Mouse (Mus musculus) neural tube, embryonic 13.5 days (tissue): Measurements from ENCODE around the gene Smpdl3b. TPM values are rescaled to one million over a fixed set of nuclear protein-coding genes. Genes with fewer than 3 reads are reported as not detected.
A peak's percentile ranks its signal among the peaks of the same experiment; 100 is the strongest.
"Not testable (repeated sequence)": the region's sequence is repeated elsewhere in the genome, so short reads cannot be mapped to it uniquely, and the experiment has no call there.

Experiments used
- ATAC-seq: fragments of 200-750 bp; cut with Nextera tagmentation; 2 replicates; pipeline ENCODE4 v1.8.0; 2017; ENCODE audit warnings: low read depth, mild to moderate bottlenecking, moderate TSS enrichment, moderate library complexity
- H3K27ac ChIP-seq: fragments of 300-500 bp; sonication (generic); replicated peaks from 2 replicates; pipeline ENCODE4 v1.5.1; 2015; ENCODE audit warnings: moderate library complexity, mild to moderate bottlenecking, inconsistent platforms
- H3K27me3 ChIP-seq: fragments of 300-500 bp; sonication (generic); 2 replicates; pipeline ENCODE4 v1.6.1; 2015; ENCODE audit warnings: mild to moderate bottlenecking, inconsistent platforms
- H3K36me3 ChIP-seq: fragments of 300-500 bp; sonication (generic); 2 replicates; pipeline ENCODE4 v1.6.1; 2015; ENCODE audit warnings: mild to moderate bottlenecking, inconsistent platforms
- H3K4me1 ChIP-seq: fragments of 300-500 bp; sonication (generic); replicated peaks from 2 replicates; pipeline ENCODE4 v1.6.1; 2015; ENCODE audit warnings: inconsistent platforms
- H3K4me2 ChIP-seq: fragments of 300-500 bp; sonication (generic); 2 replicates; pipeline ENCODE4 v1.6.1; 2015; ENCODE audit warnings: inconsistent platforms, mild to moderate bottlenecking, moderate library complexity
- H3K4me3 ChIP-seq: fragments of 300-500 bp; sonication (generic); 2 replicates; pipeline ENCODE4 v1.5.1; 2015; ENCODE audit warnings: mild to moderate bottlenecking, inconsistent platforms
- H3K9ac ChIP-seq: fragments of 300-500 bp; sonication (generic); 2 replicates; pipeline ENCODE4 v1.6.1; 2015; ENCODE audit warnings: moderate library complexity, mild to moderate bottlenecking, inconsistent platforms
- H3K9me3 ChIP-seq: fragments of 300-500 bp; sonication (generic); 2 replicates; pipeline ENCODE4 v1.6.1; 2016; ENCODE audit warnings: inconsistent platforms
- WGBS: fragments of 180-500 bp; shearing (Covaris S2); methylation state at CpG from one replicate; pipeline ENCODE4 v1.1.7; 2015; 5-methylcytosine and 5-hydroxymethylcytosine counted together
- polyA plus RNA-seq: library from polyadenylated mRNA; unstranded; fragments of >200 nt; fragmentation: Nextera tagmentation; extraction: Ambion mirVana; gene quantifications from 2 replicates; pipeline ENCODE4 v1.2.1, GENCODE M21; 2015

Smpdl3b gene
- polyA plus RNA-seq: 0.53 and 0.58 TPM in 2 replicates

- peak within 1 kb of the TSS; percentile 73 for H3K4me2 ChIP-seq
- H3K36me3 ChIP-seq: no peaks in the 10 kb centered on the region
- peaks cover 10% of the 10 kb centered on the region for H3K4me1 ChIP-seq
- peak within 1 kb of the TSS; percentile 41 for H3K4me3 ChIP-seq
- no peak within 1 kb of the TSS for H3K27ac ChIP-seq
- under 1% methylated on average over 22 of the region's 22 CpGs for WGBS
- H3K9ac ChIP-seq: peak within 1 kb of the TSS; percentile 61
- H3K27me3 ChIP-seq: peaks cover 26% of the 10 kb centered on the region
- no peaks in the 10 kb centered on the region for H3K9me3 ChIP-seq
- ATAC-seq: peak; percentile 76
These were observed at the start of gene Smpdl3b for GRCm38 (mm10) chr4:132756974-132757373. Gene Smpdl3b (minus strand): TSS chr4:132757252.

DNA sequence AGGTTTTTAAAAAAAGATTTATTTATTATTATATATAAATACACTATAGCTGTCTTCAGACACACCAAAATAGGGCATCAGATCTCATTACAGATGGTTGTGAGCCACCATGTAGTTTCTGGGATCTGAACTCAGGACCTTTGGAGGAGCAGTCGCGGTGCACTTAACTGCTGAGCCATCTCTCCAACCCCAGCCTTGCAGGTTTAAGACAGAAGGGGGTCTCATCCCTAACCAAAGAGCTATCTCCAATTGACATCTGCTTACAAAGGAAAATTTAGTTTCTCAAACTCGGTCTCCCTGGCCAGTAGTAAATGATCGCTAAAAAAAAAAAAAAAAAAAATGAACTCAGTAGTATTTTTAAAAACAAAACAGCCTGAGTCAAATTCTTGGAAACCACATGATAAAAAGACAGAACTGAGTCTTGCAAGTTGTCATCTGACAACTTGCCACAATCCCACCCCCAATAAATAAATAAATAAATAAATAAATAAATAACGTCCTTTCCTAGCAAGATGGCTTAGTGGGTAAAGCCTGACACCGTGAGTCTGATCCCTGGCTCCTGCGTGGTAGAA is 49.7 kb upstream of the Smpdl3b start:
- Histone ChIP-seq H3K27ac (no peak overlapping the region), H3K36me3 (no peaks in the 10 kb centered on the region), H3K27me3 (no peaks in the 10 kb centered on the region), H3K4me2 (no peak overlapping the region), H3K4me3 (no peak overlapping the region), H3K9ac (no peak overlapping the region), H3K4me1 (no peaks in the 10 kb centered on the region), H3K9me3 (no peaks in the 10 kb centered on the region)
- 87% methylated on average over 7 of the region's 7 CpGs for WGBS
- no peak for ATAC-seq

- 88% methylated on average over 12 of the region's 12 CpGs for WGBS
- H3K4me3 ChIP-seq: no peak overlapping the region
- H3K36me3 ChIP-seq: no peaks in the 10 kb centered on the region
These were observed 48.6 kb upstream of the Smpdl3b start for GRCm38 (mm10) chr4:132805599-132806197.

GRCm38 (mm10) chr4:132805146-132805545 is 48.1 kb upstream of the Smpdl3b start:
- H3K4me1 ChIP-seq: no peaks in the 10 kb centered on the region
- H3K9me3 ChIP-seq: no peaks in the 10 kb centered on the region
- no peak overlapping the region for H3K27ac ChIP-seq
- no peak overlapping the region for H3K4me3 ChIP-seq
- H3K9ac ChIP-seq: no peak overlapping the region
- H3K36me3 ChIP-seq: no peaks in the 10 kb centered on the region
- no peak overlapping the region for H3K4me2 ChIP-seq
- 85% methylated on average over 5 of the region's 5 CpGs for WGBS
- H3K27me3 ChIP-seq: no peaks in the 10 kb centered on the region
- no peak for ATAC-seq

More at GRCm38 (mm10) chr4:132805599-132806197, 48.6 kb upstream of the Smpdl3b start:
- Histone ChIP-seq H3K4me2 (no peak overlapping the region), H3K27me3 (no peaks in the 10 kb centered on the region), H3K27ac (no peak overlapping the region), H3K9ac (no peak overlapping the region), H3K4me1 (no peaks in the 10 kb centered on the region), H3K9me3 (no peaks in the 10 kb centered on the region)
- no peak for ATAC-seq

GRCm38 (mm10) chr4:132804331-132804730 is 47.3 kb upstream of the Smpdl3b start:
- no peak for ATAC-seq
- WGBS: 91% methylated on average over 6 of the region's 6 CpGs
- H3K4me2 ChIP-seq: no peak overlapping the region

DNA sequence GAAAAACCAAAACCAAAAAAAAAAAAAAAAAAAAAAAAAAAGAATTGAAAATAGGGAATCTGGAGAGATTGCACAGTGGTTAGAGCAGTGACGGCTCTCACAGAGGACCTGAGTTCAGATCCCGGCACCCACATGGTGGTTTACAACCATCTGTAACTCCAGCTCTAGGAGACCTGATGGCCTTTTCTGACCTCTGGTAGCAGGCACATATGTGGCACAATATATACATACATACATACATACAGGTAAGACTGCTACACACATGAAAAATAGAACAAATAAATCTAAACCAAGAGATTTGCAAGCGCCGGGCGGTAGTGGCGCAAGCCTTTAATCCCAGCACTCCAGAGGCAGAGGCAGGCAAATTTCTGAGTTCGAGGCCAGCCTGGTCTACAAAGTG is 46.8 kb upstream of the Smpdl3b start:
- no peak overlapping the region for H3K9ac ChIP-seq
- no peak overlapping the region for H3K4me3 ChIP-seq
- no peaks in the 10 kb centered on the region for H3K9me3 ChIP-seq
- ATAC-seq: no peak
- no peak overlapping the region for H3K4me2 ChIP-seq
- H3K36me3 ChIP-seq: no peaks in the 10 kb centered on the region
- H3K27ac ChIP-seq: no peak overlapping the region
- no peaks in the 10 kb centered on the region for H3K4me1 ChIP-seq
- WGBS: 94% methylated on average over 7 of the region's 7 CpGs
- no peaks in the 10 kb centered on the region for H3K27me3 ChIP-seq

More at GRCm38 (mm10) chr4:132804331-132804730, 47.3 kb upstream of the Smpdl3b start:
- no peaks in the 10 kb centered on the region for H3K4me1 ChIP-seq
- H3K27me3 ChIP-seq: no peaks in the 10 kb centered on the region
- H3K9me3 ChIP-seq: no peaks in the 10 kb centered on the region
- H3K36me3 ChIP-seq: no peaks in the 10 kb centered on the region
- no peak overlapping the region for H3K27ac ChIP-seq
- no peak overlapping the region for H3K4me3 ChIP-seq
- no peak overlapping the region for H3K9ac ChIP-seq

GRCm38 (mm10) chr4:132803212-132803611 is 46.2 kb upstream of the Smpdl3b start:
- no peak for ATAC-seq
- H3K9me3 ChIP-seq: no peaks in the 10 kb centered on the region
- H3K27ac ChIP-seq: no peak overlapping the region
- H3K27me3 ChIP-seq: no peaks in the 10 kb centered on the region
- H3K36me3 ChIP-seq: no peaks in the 10 kb centered on the region
- no peak overlapping the region for H3K4me2 ChIP-seq
- no peaks in the 10 kb centered on the region for H3K4me1 ChIP-seq
- H3K9ac ChIP-seq: no peak overlapping the region
- WGBS: 96% methylated on average over 5 of the region's 5 CpGs
- H3K4me3 ChIP-seq: no peak overlapping the region

GRCm38 (mm10) chr4:132802171-132802637 is 45.2 kb upstream of the Smpdl3b start:
- no peaks in the 10 kb centered on the region for H3K4me1 ChIP-seq
- ATAC-seq: no peak
- peaks cover 6% of the 10 kb centered on the region; the same call in 1 of the 2 replicates for H3K27me3 ChIP-seq
- H3K4me3 ChIP-seq: no peak overlapping the region
- no peak overlapping the region for H3K4me2 ChIP-seq
- 68% methylated on average over 16 of the region's 16 CpGs for WGBS
- no peak overlapping the region for H3K9ac ChIP-seq
- no peaks in the 10 kb centered on the region for H3K9me3 ChIP-seq
- no peaks in the 10 kb centered on the region for H3K36me3 ChIP-seq
- H3K27ac ChIP-seq: no peak overlapping the region

- no peak overlapping the region for H3K4me3 ChIP-seq
- no peak overlapping the region for H3K4me2 ChIP-seq
- H3K9ac ChIP-seq: no peak overlapping the region
- no peaks in the 10 kb centered on the region for H3K9me3 ChIP-seq
- peaks cover 6% of the 10 kb centered on the region; the same call in 1 of the 2 replicates for H3K27me3 ChIP-seq
- ATAC-seq: no peak
- 79% methylated on average over 18 of the region's 18 CpGs for WGBS
- H3K27ac ChIP-seq: no peak overlapping the region
- no peaks in the 10 kb centered on the region for H3K4me1 ChIP-seq
- no peaks in the 10 kb centered on the region for H3K36me3 ChIP-seq
These were observed 44.4 kb upstream of the Smpdl3b start for GRCm38 (mm10) chr4:132801176-132802077.

DNA sequence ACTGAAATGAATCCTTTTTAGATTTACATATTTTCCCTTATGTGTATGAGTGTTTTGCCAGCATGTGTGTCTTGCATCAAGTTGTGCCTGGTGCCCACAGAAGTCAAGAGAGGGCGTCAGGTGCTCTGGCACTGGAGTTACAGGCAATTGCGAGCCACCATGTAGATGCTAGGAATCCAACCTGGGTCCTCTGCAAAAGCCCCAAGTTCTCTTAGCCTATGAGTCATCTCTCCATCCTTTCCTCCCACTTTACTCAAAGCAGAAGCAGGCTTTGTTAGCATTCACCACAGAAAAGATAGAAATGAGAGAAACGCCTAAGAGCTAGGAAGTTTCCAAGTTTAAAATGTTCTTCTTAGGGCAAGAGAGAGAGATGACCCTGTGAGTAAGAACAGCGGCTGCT is 42.8 kb upstream of the Smpdl3b start:
- Histone ChIP-seq H3K27ac (no peak overlapping the region), H3K36me3 (no peaks in the 10 kb centered on the region), H3K4me2 (no peak overlapping the region), H3K4me1 (peaks cover 6% of the 10 kb centered on the region; the same call in 1 of the 2 replicates), H3K4me3 (no peak overlapping the region), H3K9ac (no peak overlapping the region), H3K9me3 (no peaks in the 10 kb centered on the region), H3K27me3 (peaks cover 18% of the 10 kb centered on the region)
- 90% methylated on average over 4 of the region's 4 CpGs for WGBS
- no peak for ATAC-seq

GRCm38 (mm10) chr4:132798666-132799065 is 41.6 kb upstream of the Smpdl3b start:
- H3K27me3 ChIP-seq: peaks cover 29% of the 10 kb centered on the region
- H3K4me3 ChIP-seq, H3K4me2 ChIP-seq, H3K9me3 ChIP-seq, H3K36me3 ChIP-seq, H3K27ac ChIP-seq, H3K4me1 ChIP-seq, ATAC-seq, H3K9ac ChIP-seq: not testable (repeated sequence)
- 81% methylated on average over 3 of the region's 3 CpGs for whole genome bisulfite sequencing

- Histone ChIP-seq H3K4me2 (no peak overlapping the region), H3K36me3 (no peaks in the 10 kb centered on the region), H3K9me3 (no peaks in the 10 kb centered on the region), H3K9ac (no peak overlapping the region), H3K4me3 (no peak overlapping the region), H3K4me1 (peaks cover 6% of the 10 kb centered on the region; the same call in 1 of the 2 replicates), H3K27ac (no peak overlapping the region), H3K27me3 (peaks cover 29% of the 10 kb centered on the region)
- WGBS: 78% methylated on average over 4 of the region's 4 CpGs
- no peak for ATAC-seq
These were observed 41.0 kb upstream of the Smpdl3b start for GRCm38 (mm10) chr4:132798028-132798427.
